8 mouse cellular contexts compared by ENCODE assay signal in genomic region chr14:72371702-72372277, GRCm38 (mm10).
DNase-seq lines count a peak whose midpoint lies in the region; ATAC-seq lines count a peak whose summit lies in the region.

No protein-coding gene starts in this region.

- ATAC-seq in erythroblast, adult 5-6 weeks (replicated peaks; ENCODE audit: low FRiP score, poor library complexity, severe bottlenecking) = no peak

- peak; percentile 34 for DNase-seq in WW6 (ENCODE audit: low read depth, low spot score)
- peak; percentile 96 to 98 for DNase-seq in cerebellum, postnatal 10 days
- DNase-seq in frontal cortex, postnatal 36 days (ENCODE audit: low spot score in 2 of 2) = peak; percentile 80 to 86
- DNase-seq in induced T-regulatory cell, adult 2 months (ENCODE audit: low read depth) = peak; percentile 58
- peak; percentile 29 to 82 for DNase-seq in left cerebral cortex, adult 8-10 months (ENCODE audit: low spot score in 2 of 2)
- peak; percentile 90 for DNase-seq in mesoderm, embryonic 11.5 days (ENCODE audit: low read depth, low spot score)
- peak; percentile 13 for DNase-seq in skeletal muscle tissue, adult 2 months (ENCODE audit: low read depth, low spot score)

Comparison
In these comparisons a context has a peak if more than half of its experiments do, and no peak if none do; other contexts are left out.
1. DNase-seq: peak in every context shown above with its lines; median percentile 97 in cerebellum, postnatal 10 days; 90 in mesoderm, embryonic 11.5 days; 83 in frontal cortex, postnatal 36 days; 58 in induced T-regulatory cell, adult 2 months; 56 in left cerebral cortex, adult 8-10 months; 34 in WW6; 13 in skeletal muscle tissue, adult 2 months.